Mouse (Mus musculus): ENCODE measurements around the gene Fat3.

Fat3 gene

GRCm38 (mm10) chr9:16310855-16311848 is 189.9 kb downstream of the Fat3 start:
- DNase-seq (ENCODE audit: low spot score in 2 of 2), result no peak

GRCm38 (mm10) chr9:16310305-16310704 is 190.8 kb downstream of the Fat3 start:
- DNase-seq (ENCODE audit: low spot score in 2 of 2), result no peak

- DNase-seq (ENCODE audit: low spot score in 2 of 2), result no peak
These were observed 193.3 kb downstream of the Fat3 start for GRCm38 (mm10) chr9:16307789-16308188.

GRCm38 (mm10) chr9:16306222-16306621 is 194.9 kb downstream of the Fat3 start:
- no peak for DNase-seq (ENCODE audit: low spot score in 2 of 2)

GRCm38 (mm10) chr9:16305396-16306086 is 195.5 kb downstream of the Fat3 start:
- no peak for DNase-seq (ENCODE audit: low spot score in 2 of 2)

- DNase-seq (ENCODE audit: low spot score in 2 of 2), result no peak
These were observed 196.1 kb downstream of the Fat3 start for GRCm38 (mm10) chr9:16304949-16305348.

- no peak for DNase-seq (ENCODE audit: low spot score in 2 of 2)
These were observed 198.6 kb downstream of the Fat3 start for GRCm38 (mm10) chr9:16302484-16302883.

GRCm38 (mm10) chr9:16297935-16298334 is 203.2 kb downstream of the Fat3 start:
- no peak for DNase-seq (ENCODE audit: low spot score in 2 of 2)

- no peak for DNase-seq (ENCODE audit: low spot score in 2 of 2)
These were observed 206.9 kb downstream of the Fat3 start for GRCm38 (mm10) chr9:16293928-16294806.

GRCm38 (mm10) chr9:16292492-16292891 is 208.6 kb downstream of the Fat3 start:
- no peak for DNase-seq (ENCODE audit: low spot score in 2 of 2)

GRCm38 (mm10) chr9:16290911-16291310 is 210.2 kb downstream of the Fat3 start:
- DNase-seq (ENCODE audit: low spot score in 2 of 2), result no peak

- DNase-seq (ENCODE audit: low spot score in 2 of 2), result no peak
These were observed 218.1 kb downstream of the Fat3 start for GRCm38 (mm10) chr9:16283033-16283432.

GRCm38 (mm10) chr9:16282291-16282804 is 218.7 kb downstream of the Fat3 start:
- DNase-seq (ENCODE audit: low spot score in 2 of 2), result peak in 1 of 2 experiments; percentile 55

GRCm38 (mm10) chr9:16275589-16275988 is 225.5 kb downstream of the Fat3 start:
- no peak for DNase-seq (ENCODE audit: low spot score in 2 of 2)

GRCm38 (mm10) chr9:16274130-16274529 is 227.0 kb downstream of the Fat3 start:
- no peak for DNase-seq (ENCODE audit: low spot score in 2 of 2)

- no peak for DNase-seq (ENCODE audit: low spot score in 2 of 2)
These were observed 228.3 kb downstream of the Fat3 start for GRCm38 (mm10) chr9:16272810-16273209.

GRCm38 (mm10) chr9:16270768-16271114 is 230.3 kb downstream of the Fat3 start:
- no peak for DNase-seq (ENCODE audit: low spot score in 2 of 2)

GRCm38 (mm10) chr9:16270056-16270767 is 230.9 kb downstream of the Fat3 start:
- no peak for DNase-seq (ENCODE audit: low spot score in 2 of 2)

GRCm38 (mm10) chr9:16265519-16265918 is 235.6 kb downstream of the Fat3 start:
- DNase-seq (ENCODE audit: low spot score in 2 of 2), result no peak

GRCm38 (mm10) chr9:16257241-16257840 is 243.7 kb downstream of the Fat3 start:
- no peak for DNase-seq (ENCODE audit: low spot score in 2 of 2)
